Mouse (Mus musculus) megakaryocyte-erythroid progenitor cell, adult 5-6 weeks (primary cell): ENCODE measurements around the gene Siglecg. TPM values are rescaled to one million over a fixed set of nuclear protein-coding genes. Genes with fewer than 3 reads are reported as not detected.

Experiments
- total RNA-seq, 2 experiments: library from RNA; stranded (forward) in 1 of 2; stranded (reverse) in 1 of 2; fragments of 200-1000, 215-1000 nt in 1 of 2; fragments of >200 nt in 1 of 2; fragmentation: Nextera tagmentation in 1 of 2; gene quantifications; 2 replicates each; pipeline ENCODE4 v1.2.3; 2014 to 2017

Siglecg gene
- total RNA-seq, 2 experiments from 2014 or later: 4.4 TPM; not detected in 1

Other genes starting within 250 kb of the Siglecg start
- gene Zfp715, start 94.9 kb upstream of the Siglecg start, total RNA-seq (2014; fragmentation: Nextera tagmentation): 11.5 and 15.9 TPM in 2 replicates
- 5.0 and 16.7 TPM in 2 replicates for gene Zfp715, start 94.9 kb upstream of the Siglecg start, total RNA-seq (2017)
- gene Siglecf, start 56.9 kb upstream of the Siglecg start, total RNA-seq (2014; fragmentation: Nextera tagmentation): 6.4 and 6.9 TPM in 2 replicates
- gene Siglecf, start 56.9 kb upstream of the Siglecg start, total RNA-seq (2017): 3.1 and 13.0 TPM in 2 replicates
- 2.1 TPM in 1 of 2 replicates, not detected in the other for gene Lim2, start 19.5 kb downstream of the Siglecg start, total RNA-seq (2014; fragmentation: Nextera tagmentation)
- gene Lim2, start 19.5 kb downstream of the Siglecg start, total RNA-seq (2017): not detected in 2 replicates
- 49.9 and 86.7 TPM in 2 replicates for gene Nkg7, start 28.9 kb downstream of the Siglecg start, total RNA-seq (2014; fragmentation: Nextera tagmentation)
- 41.8 and 53.8 TPM in 2 replicates for gene Nkg7, start 28.9 kb downstream of the Siglecg start, total RNA-seq (2017)
- gene Cldnd2, start 32.6 kb downstream of the Siglecg start, total RNA-seq (2014; fragmentation: Nextera tagmentation): not detected in 2 replicates
- not detected in 2 replicates for gene Cldnd2, start 32.6 kb downstream of the Siglecg start, total RNA-seq (2017)
- 212 and 237 TPM in 2 replicates for gene Etfb, start 35.9 kb downstream of the Siglecg start, total RNA-seq (2014; fragmentation: Nextera tagmentation)
- gene Etfb, start 35.9 kb downstream of the Siglecg start, total RNA-seq (2017): 396 and 426 TPM in 2 replicates
- gene Gm45233, start 35.9 kb downstream of the Siglecg start, total RNA-seq (2014; fragmentation: Nextera tagmentation): not detected in 2 replicates
- gene Gm45233, start 35.9 kb downstream of the Siglecg start, total RNA-seq (2017): 4.2 TPM in 1 of 2 replicates, not detected in the other
- gene Vsig10l, start 54.9 kb downstream of the Siglecg start, total RNA-seq (2014; fragmentation: Nextera tagmentation): 2.3 and 2.9 TPM in 2 replicates
- gene Vsig10l, start 54.9 kb downstream of the Siglecg start, total RNA-seq (2017): 3.0 and 8.9 TPM in 2 replicates
- not detected in 2 replicates for gene Iglon5, start 81.9 kb downstream of the Siglecg start, total RNA-seq (2014; fragmentation: Nextera tagmentation)
- gene Iglon5, start 81.9 kb downstream of the Siglecg start, total RNA-seq (2017): not detected in 2 replicates
- not detected in 2 replicates for gene 4931406B18Rik, start 97.7 kb downstream of the Siglecg start, total RNA-seq (2014; fragmentation: Nextera tagmentation)
- gene 4931406B18Rik, start 97.7 kb downstream of the Siglecg start, total RNA-seq (2017): not detected in 2 replicates
- 1.9 and 3.5 TPM in 2 replicates for gene Cd33, start 136.2 kb downstream of the Siglecg start, total RNA-seq (2014; fragmentation: Nextera tagmentation)
- gene Cd33, start 136.2 kb downstream of the Siglecg start, total RNA-seq (2017): 0.19 and 0.42 TPM in 2 replicates
- 1.0 and 1.2 TPM in 2 replicates for gene Zfp658, start 154.1 kb downstream of the Siglecg start, total RNA-seq (2014; fragmentation: Nextera tagmentation)
- gene Zfp658, start 154.1 kb downstream of the Siglecg start, total RNA-seq (2017): 0.09 and 0.11 TPM in 2 replicates
- gene Zfp719, start 171.4 kb downstream of the Siglecg start, total RNA-seq (2014; fragmentation: Nextera tagmentation): 5.0 and 5.5 TPM in 2 replicates
- gene Zfp719, start 171.4 kb downstream of the Siglecg start, total RNA-seq (2017): 4.2 and 4.5 TPM in 2 replicates
- gene Zfp819, start 199.0 kb downstream of the Siglecg start, total RNA-seq (2014; fragmentation: Nextera tagmentation): not detected in 2 replicates
- gene Zfp819, start 199.0 kb downstream of the Siglecg start, total RNA-seq (2017): not detected in 2 replicates
- not detected in 2 replicates for gene Ceacam18, start 226.5 kb downstream of the Siglecg start, total RNA-seq (2014; fragmentation: Nextera tagmentation)
- not detected in 2 replicates for gene Ceacam18, start 226.5 kb downstream of the Siglecg start, total RNA-seq (2017)